Mouse (Mus musculus) gastrocnemius, postnatal 36 days (tissue): Measurements from ENCODE around the gene Sel1l. TPM values are rescaled to one million over a fixed set of nuclear protein-coding genes. Genes with fewer than 3 reads are reported as not detected.

ENCODE experiments used
- microRNA-seq, 2 experiments: library from miRNA; unstranded; fragments of <30 nt; microRNA quantifications; one replicate each; pipeline ENCODE4 v1.2.0; 2021
- total RNA-seq, 2 experiments: library from RNA; stranded (reverse); gene quantifications; 2 replicates each; pipeline ENCODE4 v1.2.3; 2021

Sel1l gene
- total RNA-seq, 2 experiments from 2014 or later, result 38.4 to 42.2 TPM

Small RNAs within 50 kb of the gene (microRNA-seq; reads per million reads assigned to microRNA genes)
- 0 reads per million in 2 experiments for gene Gm22015

Other genes starting within 250 kb of the Sel1l start
- gene Ston2, start 60.8 kb downstream of the Sel1l start, total RNA-seq, result 10 to 100 TPM; 42.5 to 46.6 TPM